Mouse (Mus musculus) lung, postnatal 0 days (tissue): ENCODE data around the gene Ube2d3. TPM values are rescaled to one million over a fixed set of nuclear protein-coding genes. Genes with fewer than 3 reads are reported as not detected.
A peak's percentile ranks its signal among the peaks of the same experiment; 100 is the strongest.

ENCODE experiments used
- ATAC-seq: fragments of 200-750 bp; cut with Nextera tagmentation; 2 replicates; pipeline ENCODE4 v1.8.0; 2017; ENCODE audit warnings: moderate library complexity
- DNase-seq: peaks from one replicate; pipeline ENCODE4 v3.0.0-alpha.2; 2016; ENCODE audit warnings: low spot score
- H3K27ac ChIP-seq: fragments of 300-500 bp; sonication (generic); 2 replicates; pipeline ENCODE4 v1.5.1; 2014; ENCODE audit warnings: antibody characterized with exemption, mild to moderate bottlenecking, low read length, mixed read lengths
- H3K27me3 ChIP-seq: fragments of 300-500 bp; sonication (generic); replicated peaks from 2 replicates; pipeline ENCODE4 v1.6.1; 2014; ENCODE audit warnings: low read length, mixed read lengths; ENCODE audit not compliant: insufficient read depth
- H3K36me3 ChIP-seq: fragments of 300-500 bp; sonication (generic); 2 replicates; pipeline ENCODE4 v1.6.1; 2014; ENCODE audit warnings: low read length, mixed read lengths; ENCODE audit not compliant: insufficient read depth
- H3K4me1 ChIP-seq: fragments of 300-500 bp; sonication (generic); 2 replicates; pipeline ENCODE4 v1.6.1; 2014; ENCODE audit warnings: antibody characterized with exemption, low read depth, low read length, mixed read lengths; ENCODE audit not compliant: insufficient read depth
- H3K4me2 ChIP-seq: fragments of 300-500 bp; sonication (generic); replicated peaks from 2 replicates; pipeline ENCODE4 v1.6.1; 2014; ENCODE audit warnings: low read depth, mild to moderate bottlenecking, low read length, moderate library complexity, mixed read lengths
- H3K4me3 ChIP-seq: fragments of 300-500 bp; sonication (generic); 2 replicates; pipeline ENCODE4 v1.5.1; 2014; ENCODE audit warnings: low read depth, low read length
- H3K9ac ChIP-seq: fragments of 300-500 bp; sonication (generic); replicated peaks from 2 replicates; pipeline ENCODE4 v1.6.1; 2014; ENCODE audit warnings: low read depth, mild to moderate bottlenecking
- H3K9me3 ChIP-seq: fragments of 300-500 bp; sonication (generic); 2 replicates; pipeline ENCODE4 v1.6.1; 2016; ENCODE audit warnings: low read length, mixed read lengths
- CTCF ChIP-seq: IDR thresholded peaks from 2 replicates; pipeline ENCODE4 v1.5.1; 2016; ENCODE audit warnings: antibody characterized with exemption, mild to moderate bottlenecking
- EP300 ChIP-seq: IDR thresholded peaks from 2 replicates; pipeline ENCODE4 v1.6.1; 2016; ENCODE audit warnings: antibody characterized with exemption, mild to moderate bottlenecking, control low read depth
- WGBS: fragments of 180-500 bp; shearing (Covaris S2); extraction: QIAGEN DNeasy Blood & Tissue Kit; methylation state at CpG from one replicate; pipeline ENCODE4 v1.1.7; 2014; 5-methylcytosine and 5-hydroxymethylcytosine counted together
- polyA plus RNA-seq: library from polyadenylated mRNA; unstranded; fragments of >200 nt; fragmentation: Nextera tagmentation; extraction: Ambion mirVana; gene quantifications from 2 replicates; pipeline ENCODE4 v1.2.1, GENCODE M21; 2015

Gene Ube2d3
- 386 TPM in 2 replicates for polyA plus RNA-seq

GRCm38 (mm10) chr3:135437758-135438495, at the start of gene Ube2d3:
TSS of gene Ube2d3 (plus strand) at chr3:135438149.
- 1% methylated on average over 54 of the region's 56 CpGs for WGBS
- peak; percentile 100 for DNase-seq

DNA sequence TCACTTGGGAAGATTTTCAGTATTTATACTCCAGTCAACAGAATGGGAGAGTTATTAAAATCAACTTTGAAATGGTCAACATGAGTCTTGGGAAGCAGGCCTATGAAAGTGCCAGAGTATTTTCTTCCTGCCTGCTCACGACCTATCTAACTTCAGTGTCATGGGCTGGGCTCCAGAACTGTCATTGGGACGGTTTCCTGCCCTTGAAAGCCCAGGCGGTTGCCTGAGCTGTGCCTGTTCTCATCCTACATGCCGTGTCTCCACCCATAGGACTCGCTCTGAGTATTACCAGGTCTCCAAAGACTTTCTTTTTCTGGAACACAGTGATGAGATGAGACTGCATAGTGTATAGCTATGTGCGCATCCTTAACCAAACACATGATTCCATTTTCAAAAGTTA, 44.8 kb upstream of the Ube2d3 start:
- DNase-seq = no peak
- Histone ChIP-seq H3K9ac (no peak overlapping the region), H3K4me2 (no peak overlapping the region), H3K4me1 (no peaks in the 10 kb centered on the region), H3K4me3 (no peak overlapping the region), H3K36me3 (no peaks in the 10 kb centered on the region), H3K9me3 (no peaks in the 10 kb centered on the region), H3K27me3 (no peaks in the 10 kb centered on the region), H3K27ac (no peak overlapping the region)
- TF ChIP-seq EP300 = no peak
- no peak for TF ChIP-seq CTCF
- no peak for ATAC-seq
- 50% methylated on average over 6 of the region's 6 CpGs for WGBS

More at GRCm38 (mm10) chr3:135437758-135438495, at the start of gene Ube2d3:
- TF ChIP-seq CTCF = peak; percentile 21; the same call in 1 of the 2 replicates
- TF ChIP-seq EP300 = peak; percentile 97
- Histone ChIP-seq H3K9me3 (no peaks in the 10 kb centered on the region), H3K27me3 (no peaks in the 10 kb centered on the region), H3K4me1 (no peaks in the 10 kb centered on the region), H3K4me3 (peak within 1 kb of the TSS; percentile 96), H3K4me2 (peak within 1 kb of the TSS; percentile 66), H3K27ac (peak within 1 kb of the TSS; percentile 100), H3K9ac (peak within 1 kb of the TSS; percentile 96), H3K36me3 (no peaks in the 10 kb centered on the region)
- ATAC-seq = peak; percentile 92

DNA sequence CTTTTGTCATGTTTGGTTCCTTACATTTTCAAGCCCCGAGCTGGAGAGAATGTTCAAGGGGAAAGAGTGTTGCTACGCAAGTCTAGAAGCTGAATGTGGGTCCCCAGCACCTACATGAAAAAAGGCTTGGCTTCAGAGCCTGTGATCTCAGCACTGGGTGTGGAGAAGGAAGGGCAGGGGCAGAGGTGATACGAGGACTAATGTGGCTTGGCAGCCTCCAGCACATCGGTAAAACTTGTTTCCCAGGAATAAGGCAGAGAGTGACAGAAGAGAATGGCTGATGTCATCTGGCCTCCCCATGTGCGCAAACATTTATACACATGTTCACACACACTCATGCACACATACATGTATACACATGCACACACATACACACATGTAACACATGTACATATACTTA, 42.9 kb upstream of the Ube2d3 start:
- ATAC-seq = no peak
- no peak for DNase-seq
- Histone ChIP-seq H3K4me3 (no peak overlapping the region), H3K9ac (no peak overlapping the region), H3K4me1 (no peaks in the 10 kb centered on the region), H3K27me3 (no peaks in the 10 kb centered on the region), H3K27ac (no peak overlapping the region), H3K4me2 (no peak overlapping the region), H3K36me3 (no peaks in the 10 kb centered on the region), H3K9me3 (no peaks in the 10 kb centered on the region)
- TF ChIP-seq CTCF (no peak), EP300 (no peak)
- WGBS = 68% methylated on average over 5 of the region's 5 CpGs

DNA sequence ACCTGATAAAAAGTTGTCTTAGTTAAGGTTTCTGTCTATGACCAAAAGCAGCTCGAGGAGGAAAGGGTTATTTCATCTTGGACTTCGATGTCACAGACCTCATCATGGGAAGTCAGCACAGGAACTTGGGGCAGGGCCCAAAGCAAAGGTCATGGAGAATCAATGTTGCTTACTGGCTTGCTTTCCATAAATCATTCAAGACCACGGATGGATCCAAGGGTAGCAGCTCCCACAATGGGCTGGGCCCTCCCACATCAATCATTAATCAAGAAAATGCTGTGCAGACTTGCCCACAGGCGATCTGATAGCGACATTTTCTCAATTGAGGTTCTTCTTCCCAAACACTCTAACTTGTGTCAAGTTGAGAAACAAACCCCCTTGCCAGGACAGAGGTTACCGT, 41.9 kb upstream of the Ube2d3 start:
- Histone ChIP-seq H3K27ac (no peak overlapping the region), H3K4me3 (no peak overlapping the region), H3K27me3 (no peaks in the 10 kb centered on the region), H3K9me3 (no peaks in the 10 kb centered on the region), H3K36me3 (no peaks in the 10 kb centered on the region), H3K9ac (no peak overlapping the region), H3K4me1 (no peaks in the 10 kb centered on the region), H3K4me2 (no peak overlapping the region)
- no peak for ATAC-seq
- WGBS = 41% methylated on average over 6 of the region's 6 CpGs
- TF ChIP-seq CTCF = no peak
- TF ChIP-seq EP300 = no peak
- DNase-seq = no peak

DNA sequence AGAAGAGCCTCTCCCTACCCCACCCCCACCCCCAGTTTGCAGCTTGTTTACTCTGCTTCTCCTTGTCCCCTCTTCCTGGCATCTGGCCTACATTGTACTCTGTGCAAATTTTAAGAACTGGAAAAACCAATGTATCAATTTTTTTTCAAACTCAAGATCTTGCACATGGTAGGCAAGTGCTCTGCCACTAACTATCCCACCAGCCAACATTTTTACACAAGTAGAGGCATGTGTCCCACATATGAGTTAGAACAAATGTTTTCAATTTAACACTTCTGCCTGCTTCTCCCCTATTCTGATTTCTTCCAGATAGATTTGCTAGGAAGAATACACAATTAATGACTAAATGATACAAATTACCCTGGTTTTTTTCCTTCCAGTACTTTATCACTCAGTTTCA, 40.8 kb upstream of the Ube2d3 start:
- DNase-seq = no peak
- H3K36me3 ChIP-seq = no peaks in the 10 kb centered on the region
- no peak overlapping the region for H3K27ac ChIP-seq
- H3K4me1 ChIP-seq = no peaks in the 10 kb centered on the region
- TF ChIP-seq EP300 (no peak), CTCF (no peak)
- H3K4me3 ChIP-seq = no peak overlapping the region
- H3K9ac ChIP-seq = no peak overlapping the region
- H3K27me3 ChIP-seq = no peaks in the 10 kb centered on the region
- no peak overlapping the region for H3K4me2 ChIP-seq
- no peaks in the 10 kb centered on the region for H3K9me3 ChIP-seq
- ATAC-seq = no peak

- ATAC-seq (peak; percentile 87), DNase-seq (peak; percentile 90)
- no peak overlapping the region for H3K4me2 ChIP-seq
- H3K9ac ChIP-seq = no peak overlapping the region
- no peak overlapping the region for H3K4me3 ChIP-seq
- TF ChIP-seq EP300 = no peak
- peak; percentile 93 for TF ChIP-seq CTCF
- H3K27me3 ChIP-seq = no peaks in the 10 kb centered on the region
- 2% methylated on average over 10 of the region's 10 CpGs for WGBS
- no peaks in the 10 kb centered on the region for H3K4me1 ChIP-seq
- H3K9me3 ChIP-seq = no peaks in the 10 kb centered on the region
- H3K36me3 ChIP-seq = no peaks in the 10 kb centered on the region
- no peak overlapping the region for H3K27ac ChIP-seq
These were observed 35.7 kb upstream of the Ube2d3 start for GRCm38 (mm10) chr3:135402201-135402658.
